Mouse (Mus musculus) E14TG2a.4 (cell line): ENCODE measurements around the gene Igsf23.

ENCODE experiments used
- CTCF ChIP-seq: conservative IDR thresholded peaks from 2 replicates; pipeline ENCODE4 v1.5.1; 2014; ENCODE audit warnings: low read length
- NANOG ChIP-seq: IDR thresholded peaks from 2 replicates; pipeline ENCODE4 v1.6.1; 2014; ENCODE audit warnings: borderline replicate concordance, low read length, mixed read lengths
- POU5F1 ChIP-seq: IDR thresholded peaks from 2 replicates; pipeline ENCODE4 v1.6.1; 2014; ENCODE audit warnings: low read length, borderline replicate concordance

- TF ChIP-seq CTCF (no peak), NANOG (no peak), POU5F1 (no peak)
Measured at GRCm38 (mm10) chr7:19926849-19927480, 23.6 kb downstream of the Igsf23 start.
